Mouse (Mus musculus): ENCODE data around the gene Kctd18.

DNA sequence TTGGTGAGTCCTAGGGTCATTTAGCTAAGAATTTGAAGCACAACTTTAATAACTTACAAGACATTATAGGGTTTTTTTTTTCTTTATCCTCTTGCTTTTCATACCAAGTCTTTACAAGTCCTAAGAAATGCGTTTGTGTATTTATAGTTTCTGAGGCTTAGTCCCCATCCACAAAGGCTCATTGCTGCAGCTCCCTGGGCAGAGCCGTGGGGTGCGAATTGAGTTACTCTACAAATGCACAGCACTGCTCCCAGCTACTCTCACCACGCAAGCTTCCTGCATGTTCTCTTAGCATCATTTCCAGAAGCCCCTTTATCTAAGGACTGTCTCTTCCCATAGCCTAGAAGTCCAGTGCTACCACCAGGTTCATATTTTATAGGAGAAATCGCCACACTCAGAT is 69.0 kb downstream of the Kctd18 start:
- no peak for TF ChIP-seq CTCF (IDR thresholded peaks at IDR 0.05; ENCODE audit: low read depth)
- no peak for TF ChIP-seq EP300 (IDR thresholded peaks at IDR 0.05; ENCODE audit: low read depth)

Data from liver, embryonic 14.5 days (tissue).